Mouse (Mus musculus) forebrain, postnatal 0 days (tissue): ENCODE data around the gene Sulf2. TPM values are rescaled to one million over a fixed set of nuclear protein-coding genes. Genes with fewer than 3 reads are reported as not detected.
"Not testable (repeated sequence)": the region's sequence is repeated elsewhere in the genome, so short reads cannot be mapped to it uniquely, and the experiment has no call there.

ENCODE experiments used
- ATAC-seq: fragments of 200-750 bp; cut with Nextera tagmentation; 2 replicates; pipeline ENCODE4 v1.8.0; 2017; ENCODE audit warnings: mild to moderate bottlenecking, moderate library complexity
- DNase-seq: peaks from one replicate; pipeline ENCODE4 v3.0.0-alpha.2; 2015
- H3K27ac ChIP-seq: fragments of 300-500 bp; sonication (generic); 2 replicates; pipeline ENCODE4 v1.5.1; 2014; ENCODE audit warnings: low read depth, mild to moderate bottlenecking, antibody characterized with exemption, low read length, moderate library complexity, mixed read lengths
- H3K27me3 ChIP-seq: fragments of 300-500 bp; sonication (generic); 2 replicates; pipeline ENCODE4 v1.6.1; 2014; ENCODE audit warnings: mild to moderate bottlenecking, low read length, mixed read lengths; ENCODE audit not compliant: insufficient read depth
- H3K36me3 ChIP-seq: fragments of 300-500 bp; sonication (generic); 2 replicates; pipeline ENCODE4 v1.6.1; 2014; ENCODE audit warnings: mild to moderate bottlenecking, moderate library complexity; ENCODE audit not compliant: insufficient read depth
- H3K4me1 ChIP-seq: fragments of 300-500 bp; sonication (generic); 2 replicates; pipeline ENCODE4 v1.6.1; 2014; ENCODE audit warnings: antibody characterized with exemption; ENCODE audit not compliant: insufficient read depth
- H3K4me2 ChIP-seq: fragments of 300-500 bp; sonication (generic); 2 replicates; pipeline ENCODE4 v1.6.1; 2014; ENCODE audit warnings: low read depth, mild to moderate bottlenecking, moderate library complexity
- H3K4me3 ChIP-seq: fragments of 300-500 bp; sonication (generic); 2 replicates; pipeline ENCODE4 v1.5.1; 2014; ENCODE audit warnings: low read depth, low read length, mixed read lengths
- H3K9ac ChIP-seq: fragments of 300-500 bp; sonication (generic); 2 replicates; pipeline ENCODE4 v1.6.1; 2014; ENCODE audit warnings: mild to moderate bottlenecking
- H3K9me3 ChIP-seq: fragments of 300-500 bp; sonication (generic); 2 replicates; pipeline ENCODE4 v1.6.1; 2016; ENCODE audit warnings: low read length
- CTCF ChIP-seq: sonication (generic); IDR thresholded peaks from 2 replicates; pipeline ENCODE4 v1.5.1; 2016; ENCODE audit warnings: antibody characterized with exemption, control low read depth, low read depth
- WGBS: fragments of 180-500 bp; shearing (Covaris S2); extraction: QIAGEN DNeasy Blood & Tissue Kit; methylation state at CpG from one replicate; pipeline ENCODE4 v1.1.7; 2014; 5-methylcytosine and 5-hydroxymethylcytosine counted together
- polyA plus RNA-seq: library from polyadenylated mRNA; unstranded; fragments of >200 nt; fragmentation: Nextera tagmentation; extraction: Ambion mirVana; gene quantifications from 2 replicates; pipeline ENCODE4 v1.2.1, GENCODE M21; 2015
- total RNA-seq: library from RNA; depleted of rRNA; stranded (reverse); fragments of >200 nt; gene quantifications from 2 replicates; pipeline ENCODE4 v1.2.3, GENCODE M21; 2014

Gene Sulf2
- total and polyA plus RNA-seq, 2 experiments from 2014 or later = 67.5 to 95.6 TPM

DNA sequence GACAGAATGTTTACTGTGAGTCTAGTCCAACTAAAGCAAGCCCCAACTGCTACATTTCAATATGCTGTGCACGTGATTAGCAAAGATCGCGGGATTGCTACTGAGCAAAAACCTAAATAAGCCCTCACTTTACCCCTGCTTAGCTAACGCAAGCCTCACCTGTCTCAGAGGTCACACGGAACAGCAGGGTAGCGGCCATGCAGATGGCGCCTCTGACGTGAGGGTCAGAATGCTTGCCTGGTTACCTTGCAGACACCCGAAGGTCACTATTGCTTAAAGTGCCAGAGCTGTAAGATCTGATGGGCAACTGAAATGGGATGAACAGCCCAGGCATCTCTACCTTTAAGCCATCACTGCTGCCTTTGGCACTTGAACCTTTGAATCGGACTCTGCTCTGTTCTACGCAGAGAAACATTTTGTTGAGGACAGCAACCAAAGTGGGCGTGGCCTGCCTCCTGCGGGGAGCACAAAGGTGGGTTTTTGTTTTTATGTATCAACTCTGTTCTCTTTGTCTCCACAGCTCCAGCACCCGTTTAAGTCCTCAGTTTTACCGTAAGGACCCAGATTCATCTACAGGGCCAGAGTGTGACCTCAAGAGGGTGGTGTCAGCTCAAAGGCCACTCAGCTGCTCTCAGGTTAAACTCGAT is 38.8 kb upstream of the Sulf2 start:
- H3K36me3 ChIP-seq = no peaks in the 10 kb centered on the region
- no peak overlapping the region for H3K27ac ChIP-seq
- ATAC-seq (no peak), DNase-seq (no peak)
- no peaks in the 10 kb centered on the region for H3K9me3 ChIP-seq
- no peak overlapping the region for H3K4me3 ChIP-seq
- H3K4me2 ChIP-seq = no peak overlapping the region
- no peak overlapping the region for H3K9ac ChIP-seq
- no peaks in the 10 kb centered on the region for H3K4me1 ChIP-seq
- peaks cover 6% of the 10 kb centered on the region; the same call in 1 of the 2 replicates for H3K27me3 ChIP-seq
- no peak for TF ChIP-seq CTCF
- 63% methylated on average over 16 of the region's 16 CpGs for WGBS

DNA sequence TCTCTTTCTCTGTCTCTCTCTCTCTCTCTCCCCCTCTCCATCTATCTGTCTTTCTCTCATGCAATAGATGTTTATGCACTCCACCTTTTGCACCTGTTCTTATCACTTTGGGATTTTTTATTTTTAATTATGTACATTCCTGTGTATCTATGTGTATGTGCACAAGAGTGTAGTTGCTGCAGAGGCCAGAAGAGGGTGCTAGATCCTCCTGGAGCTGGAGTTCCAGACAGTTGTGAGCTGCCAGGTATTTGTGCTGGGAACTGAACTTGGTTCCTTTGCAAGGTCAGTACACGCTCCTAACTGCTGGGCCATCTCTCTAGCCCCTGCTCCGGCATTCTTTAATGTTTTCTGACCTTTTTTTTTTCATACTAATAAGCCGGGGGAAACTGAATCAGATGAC is 38.0 kb upstream of the Sulf2 start:
- no peaks in the 10 kb centered on the region for H3K36me3 ChIP-seq
- WGBS = 92% methylated on average over 3 of the region's 3 CpGs

GRCm38 (mm10) chr2:166190816-166191215 is 35.4 kb upstream of the Sulf2 start:
- Histone ChIP-seq H3K4me1 (no peaks in the 10 kb centered on the region), H3K4me3 (no peak overlapping the region), H3K27ac (no peak overlapping the region), H3K9me3 (no peaks in the 10 kb centered on the region), H3K36me3 (no peaks in the 10 kb centered on the region), H3K27me3 (peaks cover 10% of the 10 kb centered on the region), H3K4me2 (no peak overlapping the region), H3K9ac (no peak overlapping the region)
- WGBS = 67% methylated on average over 8 of the region's 8 CpGs
- DNase-seq (no peak), ATAC-seq (no peak)
- TF ChIP-seq CTCF = no peak

More for the DNA sequence above, 38.0 kb upstream of the Sulf2 start:
- no peak for TF ChIP-seq CTCF
- H3K9ac ChIP-seq = no peak overlapping the region
- H3K4me1 ChIP-seq = no peaks in the 10 kb centered on the region
- no peak overlapping the region for H3K4me2 ChIP-seq
- no peaks in the 10 kb centered on the region for H3K9me3 ChIP-seq
- H3K4me3 ChIP-seq = no peak overlapping the region
- H3K27ac ChIP-seq = no peak overlapping the region
- H3K27me3 ChIP-seq = peaks cover 6% of the 10 kb centered on the region; the same call in 1 of the 2 replicates
- ATAC-seq (no peak), DNase-seq (no peak)

DNA sequence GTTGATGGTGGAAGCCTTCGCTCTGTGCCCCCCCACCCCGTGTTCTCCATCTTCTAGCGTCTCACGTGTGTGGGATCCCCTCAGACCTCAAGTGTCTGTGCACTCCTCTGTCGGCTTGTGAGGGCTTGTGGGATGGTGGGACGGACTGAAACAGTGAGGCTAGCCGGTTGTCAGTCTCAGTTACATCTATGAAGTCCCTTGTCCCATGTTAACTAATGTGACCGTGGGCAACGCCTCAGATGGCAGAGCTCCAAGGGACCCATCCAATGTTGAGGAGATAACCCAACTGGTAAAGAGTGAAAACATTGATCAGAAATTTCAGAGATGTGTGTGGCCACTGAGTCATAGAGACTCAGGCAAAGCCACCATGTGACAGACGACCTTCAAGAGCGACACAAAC is 33.7 kb upstream of the Sulf2 start:
- Histone ChIP-seq H3K36me3 (no peaks in the 10 kb centered on the region), H3K27ac (no peak overlapping the region), H3K4me1 (no peaks in the 10 kb centered on the region), H3K9ac (no peak overlapping the region), H3K27me3 (peaks cover 13% of the 10 kb centered on the region), H3K9me3 (no peaks in the 10 kb centered on the region), H3K4me3 (no peak overlapping the region), H3K4me2 (no peak overlapping the region)
- no peak for ATAC-seq
- no peak for TF ChIP-seq CTCF
- 95% methylated on average over 11 of the region's 11 CpGs for WGBS
- DNase-seq = no peak

GRCm38 (mm10) chr2:166187874-166188453 is 32.5 kb upstream of the Sulf2 start:
- peak; percentile 71 for ATAC-seq
- WGBS = 39% methylated on average over 8 of the region's 11 CpGs

DNA sequence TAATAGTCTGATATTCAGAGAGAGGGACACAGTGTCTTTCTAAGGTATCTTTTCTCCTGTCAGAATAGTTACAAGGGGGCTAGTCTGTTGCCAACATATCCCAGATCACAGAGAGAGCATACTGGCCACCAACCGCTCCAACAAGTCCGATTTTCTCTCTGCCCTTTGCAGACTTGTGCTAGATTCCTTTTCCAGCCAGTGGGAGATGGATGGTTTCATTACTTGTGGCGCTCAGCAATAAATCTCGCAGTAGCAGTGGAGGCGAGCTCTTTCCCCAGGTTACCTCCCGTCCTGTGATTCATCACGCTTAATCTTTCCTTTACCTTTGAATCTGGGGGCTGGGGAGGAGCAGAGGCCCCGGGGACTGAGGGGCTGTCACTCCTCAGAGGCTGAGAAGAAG is 31.9 kb upstream of the Sulf2 start:
- H3K4me3 ChIP-seq, H3K4me2 ChIP-seq, H3K4me1 ChIP-seq, H3K36me3 ChIP-seq, H3K9me3 ChIP-seq, H3K9ac ChIP-seq, DNase-seq, H3K27ac ChIP-seq, ATAC-seq: not testable (repeated sequence)
- H3K27me3 ChIP-seq = peaks cover 14% of the 10 kb centered on the region
- 43% methylated on average over 6 of the region's 8 CpGs for WGBS

More at GRCm38 (mm10) chr2:166187874-166188453, 32.5 kb upstream of the Sulf2 start:
- peaks cover 14% of the 10 kb centered on the region for H3K27me3 ChIP-seq
- not testable (repeated sequence) for H3K4me1 ChIP-seq, H3K4me2 ChIP-seq, H3K9ac ChIP-seq, DNase-seq, H3K9me3 ChIP-seq, H3K27ac ChIP-seq, H3K36me3 ChIP-seq, H3K4me3 ChIP-seq

DNA sequence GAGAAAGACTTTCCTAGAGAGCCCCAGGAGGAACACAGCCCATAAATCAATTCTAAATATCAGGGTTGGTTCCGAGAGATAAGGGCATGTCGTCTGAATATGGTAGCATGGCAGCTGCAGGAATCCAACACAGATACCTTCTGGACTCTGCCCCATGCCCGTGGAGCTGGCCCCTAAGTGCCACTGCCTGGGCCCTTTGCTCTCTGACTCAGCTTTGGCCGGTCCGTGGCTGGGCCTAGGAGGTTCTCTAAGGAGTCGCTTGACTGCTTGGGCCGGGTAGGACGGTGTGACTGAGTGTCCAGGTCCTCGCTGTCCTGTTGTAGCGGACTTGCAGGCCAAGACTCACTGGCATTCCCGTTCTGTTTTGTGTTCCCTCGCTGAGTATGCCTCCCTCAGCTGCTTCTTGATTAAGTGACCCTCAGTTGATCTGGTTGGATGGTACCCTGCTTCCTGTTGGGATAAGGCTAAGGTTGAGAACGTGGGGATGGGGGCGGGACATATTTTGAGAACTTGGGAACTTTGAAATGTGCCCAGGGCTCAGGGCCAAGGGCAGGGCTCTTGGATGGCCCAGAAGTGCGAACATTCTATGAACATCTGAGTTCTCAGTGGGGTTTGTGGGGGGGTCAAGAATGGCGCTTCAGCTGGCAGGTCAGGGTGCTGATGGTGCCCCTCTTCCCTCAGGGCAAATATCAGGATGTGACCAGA is 30.9 kb upstream of the Sulf2 start:
- no peak overlapping the region for H3K4me2 ChIP-seq
- no peak for DNase-seq
- H3K27ac ChIP-seq = no peak overlapping the region
- peaks cover 14% of the 10 kb centered on the region for H3K27me3 ChIP-seq
- TF ChIP-seq CTCF = no peak
- no peak overlapping the region for H3K9ac ChIP-seq
- no peak for ATAC-seq
- H3K9me3 ChIP-seq = no peaks in the 10 kb centered on the region
- H3K36me3 ChIP-seq = no peaks in the 10 kb centered on the region
- 90% methylated on average over 16 of the region's 16 CpGs for WGBS
- H3K4me3 ChIP-seq = no peak overlapping the region
- no peaks in the 10 kb centered on the region for H3K4me1 ChIP-seq
